Mouse (Mus musculus): ENCODE results near the gene Trim71. TPM values are rescaled to one million over a fixed set of nuclear protein-coding genes. Genes with fewer than 3 reads are reported as not detected.

Gene Trim71
- 0.23 and 0.24 TPM in 2 replicates for polyA plus RNA-seq (2015; fragmentation: Nextera tagmentation; extraction: Ambion mirVana)

DNA sequence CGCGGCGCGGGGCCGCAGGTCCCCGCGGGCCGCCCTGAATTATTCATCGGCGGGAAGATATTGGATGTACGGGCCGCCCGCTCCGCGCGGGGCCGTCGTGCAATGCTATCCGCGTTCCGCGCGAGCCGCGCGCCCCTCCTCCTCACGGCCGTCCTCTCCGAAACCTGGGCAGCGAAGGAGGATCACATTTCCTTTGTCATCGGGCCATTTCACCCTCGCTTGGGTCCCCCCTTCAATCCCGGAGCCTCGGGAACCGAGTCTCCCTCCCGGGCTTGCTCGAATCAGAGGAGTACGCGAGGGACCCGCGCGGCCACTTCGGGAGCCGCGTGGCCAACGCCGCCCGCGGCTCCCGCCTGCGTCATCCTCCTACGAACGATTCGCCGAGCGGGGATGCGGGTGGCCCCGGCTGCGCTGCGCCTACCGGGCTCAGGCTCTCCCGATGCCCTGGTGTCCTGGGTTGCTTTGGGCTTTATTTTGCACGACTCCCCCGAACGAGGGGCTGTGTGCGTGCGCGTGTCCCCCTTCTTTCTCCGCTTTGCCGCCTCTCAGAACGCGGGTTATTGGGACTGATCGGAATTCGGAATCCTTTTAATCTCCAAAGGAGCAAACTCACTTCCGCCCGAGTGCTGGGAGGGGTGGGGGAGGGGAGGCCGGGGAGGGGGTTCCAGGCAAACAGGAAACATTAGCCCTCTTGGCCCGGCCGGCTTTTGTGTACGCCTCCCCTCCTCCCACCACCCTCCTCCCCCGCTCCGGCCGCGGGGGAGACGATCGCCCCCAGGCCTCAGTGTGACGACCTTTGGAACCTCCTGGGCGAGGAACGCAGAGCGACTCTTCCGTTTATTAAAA lies at the start of gene Trim71:
Trim71 (minus strand) TSS at position 609 of the 846 bp plus-strand sequence.
- Histone ChIP-seq H3K4me1 (peaks cover 40% of the 10 kb centered on the region), H3K9me3 (replicated peaks) (no peaks in the 10 kb centered on the region), H3K4me3 (replicated peaks) (peak within 1 kb of the TSS; percentile 52), H3K9ac (peak within 1 kb of the TSS; percentile 34), H3K27me3 (peaks cover 58% of the 10 kb centered on the region), H3K27ac (replicated peaks) (no peak within 1 kb of the TSS), H3K4me2 (replicated peaks) (peak within 1 kb of the TSS; percentile 91), H3K36me3 (no peaks in the 10 kb centered on the region)
- WGBS = under 1% methylated on average over 89 of the region's 91 CpGs
- no peak for ATAC-seq (ENCODE audit: insufficient number of reproducible peaks, low FRiP score, low TSS enrichment, low read depth)

DNA sequence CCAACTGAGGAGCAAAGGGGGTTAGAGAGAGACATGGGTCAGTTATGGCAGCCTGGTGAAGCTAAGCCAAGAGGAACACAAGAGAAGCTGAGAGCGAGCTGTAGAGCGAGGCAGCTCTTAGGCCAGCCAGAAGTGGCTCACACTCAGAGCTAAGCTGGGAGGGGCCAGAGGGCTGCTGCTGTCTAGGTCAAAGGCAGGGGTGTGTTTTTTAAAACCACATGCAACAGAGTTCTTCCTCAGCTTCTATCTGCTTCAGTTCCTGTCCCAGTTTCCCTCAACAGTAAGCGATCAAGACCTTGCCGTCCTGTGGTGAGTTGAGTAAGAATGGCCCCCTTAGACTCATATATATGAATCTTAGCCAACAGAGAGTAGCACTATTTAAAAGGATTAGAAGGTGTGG lies 48.9 kb upstream of the Trim71 start:
- ATAC-seq (ENCODE audit: insufficient number of reproducible peaks, low FRiP score, low TSS enrichment, low read depth) = no peak
- H3K36me3 ChIP-seq = peaks cover 79% of the 10 kb centered on the region
- H3K9ac ChIP-seq = no peak overlapping the region
- H3K4me1 ChIP-seq = no peaks in the 10 kb centered on the region
- H3K4me2 ChIP-seq (replicated peaks) = no peak overlapping the region
- H3K4me3 ChIP-seq (replicated peaks) = no peak overlapping the region
- no peaks in the 10 kb centered on the region for H3K9me3 ChIP-seq (replicated peaks)
- WGBS = 93% methylated on average over 4 of the region's 4 CpGs
- H3K27me3 ChIP-seq = no peaks in the 10 kb centered on the region
- H3K27ac ChIP-seq (replicated peaks) = no peak overlapping the region

DNA sequence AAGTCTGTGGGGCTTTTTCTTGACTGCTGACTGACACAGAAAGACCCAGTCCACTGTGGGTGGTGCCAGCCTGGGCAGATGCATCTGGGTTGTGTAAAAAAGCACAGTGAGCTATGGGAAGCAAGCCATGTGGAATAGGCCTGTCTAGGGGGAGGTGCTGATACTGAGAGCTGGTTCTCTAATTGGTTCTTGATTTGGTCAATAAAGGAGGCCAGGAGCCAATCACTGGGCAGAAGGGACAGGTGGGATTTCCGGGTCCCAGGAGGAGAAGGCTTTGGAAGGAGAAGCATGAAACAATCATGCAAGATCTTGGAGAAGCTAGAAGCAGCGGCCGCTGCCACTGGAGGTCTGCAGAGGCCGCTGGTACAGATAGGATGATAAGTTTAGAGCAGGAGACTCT lies 48.4 kb upstream of the Trim71 start:
- Histone ChIP-seq H3K4me3 (replicated peaks) (no peak overlapping the region), H3K9me3 (replicated peaks) (no peaks in the 10 kb centered on the region), H3K27ac (replicated peaks) (no peak overlapping the region), H3K4me1 (no peaks in the 10 kb centered on the region), H3K9ac (no peak overlapping the region), H3K4me2 (replicated peaks) (no peak overlapping the region), H3K27me3 (no peaks in the 10 kb centered on the region), H3K36me3 (peaks cover 79% of the 10 kb centered on the region)
- WGBS = 89% methylated on average over 4 of the region's 4 CpGs
- ATAC-seq (ENCODE audit: insufficient number of reproducible peaks, low FRiP score, low TSS enrichment, low read depth) = no peak; the same call in 1 of the 2 replicates

DNA sequence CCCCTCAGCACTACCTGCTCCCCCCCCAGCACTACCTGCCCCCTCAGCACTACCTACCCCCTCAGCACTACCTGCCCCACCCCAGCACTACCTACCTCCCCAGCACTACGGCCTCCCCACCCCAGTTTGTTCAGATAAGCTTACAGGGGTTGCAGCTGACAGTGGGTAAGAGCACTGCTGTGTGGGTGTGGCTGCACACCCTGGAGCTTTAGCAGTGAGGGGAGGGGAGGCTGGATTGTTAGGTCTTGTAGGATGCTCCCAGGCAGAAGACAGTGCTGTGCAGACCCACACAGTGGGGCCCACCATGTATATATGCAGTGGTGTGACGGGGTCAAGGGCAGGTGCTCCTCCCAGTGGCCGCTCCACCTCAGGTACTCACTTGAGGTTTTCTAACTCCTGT lies 46.1 kb upstream of the Trim71 start:
- Histone ChIP-seq H3K27me3 (no peaks in the 10 kb centered on the region), H3K4me3 (replicated peaks) (no peak overlapping the region)

GRCm38 (mm10) chr9:114603876-114604540 lies 39.8 kb upstream of the Trim71 start:
- peaks cover 57% of the 10 kb centered on the region for H3K36me3 ChIP-seq
- WGBS = 73% methylated on average over 12 of the region's 12 CpGs

More for the DNA sequence above, 46.1 kb upstream of the Trim71 start:
- no peak for ATAC-seq (ENCODE audit: insufficient number of reproducible peaks, low FRiP score, low TSS enrichment, low read depth)
- H3K4me2 ChIP-seq (replicated peaks) = no peak overlapping the region
- no peaks in the 10 kb centered on the region for H3K9me3 ChIP-seq (replicated peaks)
- 92% methylated on average over 3 of the region's 3 CpGs for WGBS
- H3K36me3 ChIP-seq = peaks cover 79% of the 10 kb centered on the region
- no peak overlapping the region for H3K27ac ChIP-seq (replicated peaks)
- no peak overlapping the region for H3K9ac ChIP-seq
- no peaks in the 10 kb centered on the region for H3K4me1 ChIP-seq

GRCm38 (mm10) chr9:114601096-114601495 lies 36.9 kb upstream of the Trim71 start:
- no peak for ATAC-seq (ENCODE audit: insufficient number of reproducible peaks, low FRiP score, low TSS enrichment, low read depth)
- WGBS = 81% methylated on average over 1 of the region's 1 CpGs
- no peaks in the 10 kb centered on the region for H3K4me1 ChIP-seq

More at GRCm38 (mm10) chr9:114603876-114604540, 39.8 kb upstream of the Trim71 start:
- no peak overlapping the region for H3K4me2 ChIP-seq (replicated peaks)
- H3K27ac ChIP-seq (replicated peaks) = no peak overlapping the region
- H3K9ac ChIP-seq = no peak overlapping the region
- no peaks in the 10 kb centered on the region for H3K27me3 ChIP-seq
- H3K4me3 ChIP-seq (replicated peaks) = no peak overlapping the region
- no peaks in the 10 kb centered on the region for H3K9me3 ChIP-seq (replicated peaks)
- H3K4me1 ChIP-seq = no peaks in the 10 kb centered on the region
- no peak for ATAC-seq (ENCODE audit: insufficient number of reproducible peaks, low FRiP score, low TSS enrichment, low read depth)

GRCm38 (mm10) chr9:114585017-114585345 lies 20.8 kb upstream of the Trim71 start:
- Histone ChIP-seq H3K36me3 (peaks cover 33% of the 10 kb centered on the region), H3K4me2 (replicated peaks) (no peak overlapping the region), H3K4me1 (peaks cover 9% of the 10 kb centered on the region), H3K4me3 (replicated peaks) (no peak overlapping the region), H3K9me3 (replicated peaks) (no peaks in the 10 kb centered on the region), H3K9ac (no peak overlapping the region), H3K27me3 (no peaks in the 10 kb centered on the region), H3K27ac (replicated peaks) (peak overlapping the region; percentile 58; the same call in 1 of the 2 replicates)
- ATAC-seq (ENCODE audit: insufficient number of reproducible peaks, low FRiP score, low TSS enrichment, low read depth) = no peak
- whole genome bisulfite sequencing = 37% methylated on average over 5 of the region's 5 CpGs

More at GRCm38 (mm10) chr9:114601096-114601495, 36.9 kb upstream of the Trim71 start:
- H3K4me3 ChIP-seq (replicated peaks) = no peak overlapping the region
- no peaks in the 10 kb centered on the region for H3K9me3 ChIP-seq (replicated peaks)
- no peaks in the 10 kb centered on the region for H3K27me3 ChIP-seq
- no peak overlapping the region for H3K27ac ChIP-seq (replicated peaks)
- H3K4me2 ChIP-seq (replicated peaks) = no peak overlapping the region
- peaks cover 65% of the 10 kb centered on the region for H3K36me3 ChIP-seq
- H3K9ac ChIP-seq = no peak overlapping the region

- WGBS = 6% methylated on average over 31 of the region's 31 CpGs
- Histone ChIP-seq H3K27ac (replicated peaks) (peak overlapping the region; percentile 58), H3K9ac (no peak overlapping the region), H3K36me3 (peaks cover 29% of the 10 kb centered on the region), H3K27me3 (no peaks in the 10 kb centered on the region), H3K4me2 (replicated peaks) (peak overlapping the region; percentile 66), H3K4me3 (replicated peaks) (peak overlapping the region; percentile 40), H3K4me1 (peaks cover 9% of the 10 kb centered on the region), H3K9me3 (replicated peaks) (no peaks in the 10 kb centered on the region)
- peak; percentile 60; the same call in 1 of the 2 replicates for ATAC-seq (ENCODE audit: insufficient number of reproducible peaks, low FRiP score, low TSS enrichment, low read depth)
Measured at GRCm38 (mm10) chr9:114584183-114585016, 20.2 kb upstream of the Trim71 start.

DNA sequence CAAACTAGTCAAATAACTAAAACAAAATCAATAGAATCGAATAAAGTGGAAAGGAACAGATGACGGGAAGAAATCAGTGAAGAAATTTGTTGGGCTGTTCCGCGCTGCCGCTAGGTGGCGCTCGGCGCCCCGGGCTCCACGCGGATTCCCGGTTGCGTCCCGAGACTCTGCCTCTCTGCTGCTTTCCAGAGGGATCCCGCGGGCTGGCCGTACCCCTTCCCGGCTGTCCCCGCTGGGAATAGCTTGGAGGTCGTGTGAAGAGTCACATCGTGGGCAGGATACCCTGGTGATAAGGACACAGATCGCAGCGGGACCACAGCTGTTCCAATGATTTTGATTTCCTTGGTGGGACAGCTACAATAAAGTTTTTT lies 19.6 kb upstream of the Trim71 start:
- Histone ChIP-seq H3K36me3 (peaks cover 23% of the 10 kb centered on the region), H3K27ac (replicated peaks) (peak overlapping the region; percentile 44; the same call in 1 of the 2 replicates), H3K27me3 (no peaks in the 10 kb centered on the region), H3K4me2 (replicated peaks) (peak overlapping the region; percentile 66), H3K4me3 (replicated peaks) (peak overlapping the region; percentile 40), H3K9ac (no peak overlapping the region), H3K9me3 (replicated peaks) (no peaks in the 10 kb centered on the region), H3K4me1 (peaks cover 9% of the 10 kb centered on the region)
- no peak; the same call in 1 of the 2 replicates for ATAC-seq (ENCODE audit: insufficient number of reproducible peaks, low FRiP score, low TSS enrichment, low read depth)
- whole genome bisulfite sequencing = under 1% methylated on average over 23 of the region's 23 CpGs

DNA sequence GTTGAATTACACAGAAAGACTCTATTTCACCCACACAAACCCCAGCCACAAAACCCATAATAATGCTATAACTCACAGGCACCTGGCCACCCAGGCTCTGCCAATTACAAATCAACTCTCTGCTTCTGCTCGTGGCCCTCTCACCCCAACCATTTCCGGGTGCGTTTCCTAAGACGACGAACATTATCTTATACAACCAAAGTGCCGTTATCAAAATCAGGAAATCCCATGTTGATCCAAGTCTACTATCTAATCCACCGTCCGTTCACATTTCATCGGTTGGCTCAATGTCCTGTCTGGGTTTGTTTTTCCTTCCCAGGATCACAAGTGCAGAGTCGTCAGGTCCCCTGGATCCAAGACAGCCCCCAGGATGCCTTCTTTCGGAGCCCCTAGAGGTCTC lies 14.5 kb upstream of the Trim71 start:
- ATAC-seq (ENCODE audit: insufficient number of reproducible peaks, low FRiP score, low TSS enrichment, low read depth) = no peak
- H3K4me2 ChIP-seq (replicated peaks) = no peak overlapping the region
- H3K9me3 ChIP-seq (replicated peaks) = no peaks in the 10 kb centered on the region
- WGBS = 65% methylated on average over 11 of the region's 11 CpGs
- no peaks in the 10 kb centered on the region for H3K4me1 ChIP-seq
- H3K9ac ChIP-seq = no peak overlapping the region
- H3K4me3 ChIP-seq (replicated peaks) = no peak overlapping the region
- no peaks in the 10 kb centered on the region for H3K27me3 ChIP-seq
- no peaks in the 10 kb centered on the region for H3K36me3 ChIP-seq
- no peak overlapping the region for H3K27ac ChIP-seq (replicated peaks)

- 68% methylated on average over 1 of the region's 1 CpGs for WGBS
- ATAC-seq (ENCODE audit: insufficient number of reproducible peaks, low FRiP score, low TSS enrichment, low read depth) = no peak
- H3K4me2 ChIP-seq (replicated peaks) = no peak overlapping the region
Measured at GRCm38 (mm10) chr9:114576001-114576400, 11.8 kb upstream of the Trim71 start.

More at GRCm38 (mm10) chr9:114576001-114576400, 11.8 kb upstream of the Trim71 start:
- H3K4me1 ChIP-seq = no peaks in the 10 kb centered on the region
- no peak overlapping the region for H3K27ac ChIP-seq (replicated peaks)
- H3K4me3 ChIP-seq (replicated peaks) = no peak overlapping the region
- H3K9me3 ChIP-seq (replicated peaks) = no peaks in the 10 kb centered on the region
- no peaks in the 10 kb centered on the region for H3K36me3 ChIP-seq
- no peaks in the 10 kb centered on the region for H3K27me3 ChIP-seq
- H3K9ac ChIP-seq = no peak overlapping the region

All from embryonic facial prominence, embryonic 15.5 days (tissue).